Mouse (Mus musculus): Measurements from ENCODE around the gene Cldn20.

Cldn20 gene

DNA sequence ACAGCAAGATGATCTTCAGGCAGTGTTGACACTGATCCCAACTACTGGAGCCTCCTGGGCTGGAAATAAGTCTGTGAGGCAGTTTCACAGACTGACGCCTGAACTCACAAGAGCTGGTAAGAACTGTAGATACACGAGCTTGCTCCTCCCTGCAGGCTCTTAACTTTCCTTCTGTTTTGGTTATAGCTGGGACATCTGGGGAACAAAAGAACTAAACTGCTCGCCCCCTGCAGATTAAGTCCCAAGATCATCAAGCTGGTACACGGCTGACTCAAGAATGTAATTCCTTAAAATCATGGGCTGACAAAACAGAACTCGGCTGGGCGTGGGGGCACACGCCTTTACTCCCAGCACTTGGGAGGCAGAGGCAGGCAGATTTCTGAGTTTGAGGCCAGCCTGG, 1.8 kb upstream of the Cldn20 start:
- DNase-seq: no peak

- DNase-seq: no peak
Measured at GRCm38 (mm10) chr17:3531641-3532040, 713 bp upstream of the Cldn20 start.

GRCm38 (mm10) chr17:3533425-3533824, 1.1 kb downstream of the Cldn20 start:
- DNase-seq: no peak

DNA sequence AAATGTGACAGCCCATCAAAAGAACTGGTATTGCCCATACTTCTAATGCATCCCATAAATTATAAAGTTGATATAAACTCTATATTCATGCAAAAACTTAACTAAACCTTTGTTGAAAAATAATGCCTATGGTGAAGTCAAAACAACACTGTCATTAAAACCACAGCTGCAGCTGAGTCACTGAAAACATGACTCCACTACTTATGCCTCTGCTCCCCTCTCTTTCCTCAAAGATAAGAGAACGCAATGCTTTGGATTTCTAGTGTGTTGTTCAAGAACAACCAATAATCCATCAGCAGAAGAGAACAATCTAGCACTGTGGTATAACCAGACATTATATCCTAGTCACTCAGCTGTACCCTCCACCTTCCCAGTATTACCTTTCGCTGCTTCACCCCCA, 8.0 kb downstream of the Cldn20 start:
- no peak for DNase-seq

DNA sequence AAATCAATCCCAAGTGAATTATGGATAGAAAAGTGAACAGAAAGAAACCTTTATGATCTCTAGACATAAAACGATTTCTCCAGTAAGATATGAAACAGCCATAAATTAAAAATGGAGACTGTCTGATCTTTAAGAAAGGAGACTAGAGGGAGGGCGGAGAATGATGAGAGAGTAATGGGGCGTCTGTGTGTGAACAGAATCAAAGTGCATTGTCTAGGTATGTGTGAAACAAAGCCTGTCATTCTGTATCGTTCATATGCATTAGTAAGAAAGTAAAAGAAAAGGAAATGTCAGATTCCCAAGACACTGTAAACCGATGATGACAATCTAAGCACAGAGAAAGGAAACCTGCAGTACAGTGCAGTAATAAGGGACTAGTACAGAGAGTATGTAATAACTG, 8.7 kb downstream of the Cldn20 start:
- no peak for DNase-seq

DNA sequence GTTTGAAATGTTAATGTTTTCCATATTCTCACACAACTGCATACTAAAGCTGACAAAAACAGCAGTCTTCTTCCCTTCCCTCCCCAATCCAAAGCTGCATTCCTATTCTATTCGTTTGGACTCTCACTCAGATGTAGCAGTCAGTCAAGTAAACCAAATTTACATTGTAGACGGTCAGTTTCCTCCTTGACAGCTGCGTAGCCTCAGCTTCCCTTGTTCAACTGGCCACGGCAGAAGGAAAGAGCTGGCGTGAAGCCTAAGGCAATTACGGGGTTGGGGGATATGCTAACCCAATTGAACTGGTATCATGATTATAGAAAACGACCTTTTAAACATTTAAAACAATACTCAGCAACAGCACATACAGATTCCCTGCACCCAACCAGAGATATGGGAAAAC, 15.4 kb downstream of the Cldn20 start:
- no peak for DNase-seq

DNA sequence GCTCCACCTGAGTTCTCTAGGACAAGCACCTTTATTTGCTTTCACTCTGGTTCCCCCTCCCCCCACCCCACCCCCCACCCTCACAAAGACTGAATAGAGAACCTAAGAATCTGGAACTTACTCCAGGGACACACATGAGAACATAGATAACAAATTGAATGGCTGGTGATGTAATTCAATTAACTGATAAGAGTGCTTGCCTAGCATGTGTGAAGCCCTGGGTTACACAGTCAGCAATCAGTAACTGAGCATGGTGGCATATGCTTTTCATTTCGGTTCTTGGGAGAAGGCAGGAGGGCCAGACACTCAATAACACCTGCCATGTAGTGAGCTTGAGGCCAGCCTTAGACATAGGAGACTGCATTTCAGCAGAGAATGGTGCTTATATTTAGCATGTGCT, 23.9 kb downstream of the Cldn20 start:
- no peak for DNase-seq

DNA sequence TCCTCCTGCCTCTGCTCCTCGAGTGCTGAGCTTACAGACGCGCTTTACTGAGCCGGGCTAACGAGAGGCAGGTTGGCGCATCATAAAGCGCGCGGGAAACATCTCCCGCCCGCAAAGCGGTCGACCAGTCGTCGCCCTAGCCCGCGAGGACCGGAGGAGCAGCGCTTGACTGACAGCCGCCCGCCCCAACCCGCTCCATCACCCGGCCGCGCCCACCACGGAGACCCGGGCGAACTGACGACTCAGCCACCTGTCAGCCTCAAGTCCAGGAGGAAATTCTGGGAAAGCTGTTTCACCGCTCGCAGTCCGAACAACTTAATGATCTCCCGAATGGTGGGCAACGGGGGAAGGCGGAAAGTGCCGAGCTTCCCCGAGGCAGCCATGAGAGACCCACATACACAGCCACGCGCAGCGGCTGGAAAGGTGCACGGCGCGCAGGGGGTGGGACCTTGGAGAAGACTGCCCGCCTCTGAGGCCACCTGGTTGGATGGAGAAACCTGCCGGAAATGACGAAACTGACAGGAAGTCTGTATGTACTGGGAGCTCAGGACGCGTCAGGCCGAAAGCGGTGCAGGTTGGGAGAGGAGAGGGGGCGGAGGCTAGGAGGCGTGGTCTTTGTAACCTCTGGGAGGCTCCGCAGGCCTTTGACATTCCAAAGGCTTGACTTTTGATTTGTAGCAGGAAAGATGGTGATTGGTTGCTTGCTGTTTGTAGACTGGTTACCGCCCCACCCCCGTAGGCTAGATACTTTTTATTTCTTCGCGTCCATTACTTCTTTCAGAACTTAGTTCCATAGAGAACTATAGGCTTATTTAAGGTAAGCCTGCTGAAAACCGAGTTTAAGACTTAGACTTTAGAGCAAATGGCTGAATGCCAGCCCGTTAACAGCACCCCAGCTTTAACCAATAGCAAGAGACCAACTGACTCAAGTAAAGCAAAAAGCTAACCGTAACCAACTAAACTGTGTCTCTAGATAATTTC, 25.3 kb downstream of the Cldn20 start, which contains the start of gene Tfb1m:
TSS of gene Tfb1m (minus strand) at position 451 of the 981 bp plus-strand sequence.
- peak; percentile 93 for DNase-seq

GRCm38 (mm10) chr17:3558356-3558870, 26.1 kb downstream of the Cldn20 start:
- no peak for DNase-seq

GRCm38 (mm10) chr17:3560534-3560933, 28.2 kb downstream of the Cldn20 start:
- DNase-seq: no peak

DNA sequence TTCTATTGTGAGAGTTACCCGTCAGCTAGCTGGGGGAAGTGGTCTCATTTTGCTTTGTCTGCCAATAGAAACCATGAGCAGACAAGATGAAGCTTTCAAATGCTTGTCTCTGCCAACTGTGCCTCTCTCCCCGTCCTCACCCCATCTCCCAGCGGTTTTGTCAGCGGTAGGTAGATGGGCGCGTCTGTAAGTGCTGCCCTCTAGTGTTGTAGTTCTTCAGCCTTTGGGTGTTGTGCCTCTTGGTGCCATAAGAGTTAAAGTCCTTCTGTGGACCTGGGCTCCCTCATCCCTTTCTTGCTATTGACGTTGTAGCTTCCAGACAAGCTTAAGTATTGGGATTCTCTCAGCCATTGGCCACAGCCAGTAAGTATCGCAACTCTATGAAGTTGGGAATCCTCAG, 30.1 kb downstream of the Cldn20 start:
- no peak for DNase-seq

DNA sequence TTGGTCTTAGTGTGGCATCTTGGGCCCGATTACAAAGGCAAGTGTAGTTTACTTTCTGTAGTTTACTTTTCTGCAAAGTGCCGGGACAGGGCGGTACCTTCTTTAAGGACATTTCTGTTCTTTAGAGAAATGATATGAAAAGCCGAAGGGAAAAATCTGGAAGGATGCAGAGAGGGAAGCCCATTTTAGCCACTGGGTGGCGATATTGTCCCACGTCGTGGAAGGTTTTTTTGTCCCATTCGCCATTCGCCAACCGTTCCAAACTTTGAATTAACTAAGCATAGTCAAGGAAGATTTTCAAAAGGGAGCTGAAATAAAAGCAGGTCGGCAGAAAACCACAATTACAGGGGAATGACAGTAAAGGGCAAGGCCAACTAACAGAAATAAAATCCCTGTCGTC, 38.5 kb downstream of the Cldn20 start:
- DNase-seq: peak; percentile 92

Data from right cerebral cortex, postnatal 4 days (tissue).